Mouse (Mus musculus) kidney, adult 2 months (tissue): ENCODE results near the gene Sp7. TPM values are rescaled to one million over a fixed set of nuclear protein-coding genes. Genes with fewer than 3 reads are reported as not detected.
A peak's percentile ranks its signal among the peaks of the same experiment; 100 is the strongest.

Source experiments
- DNase-seq: peaks from one replicate; pipeline ENCODE4 v3.0.0; 2021
- H3K27ac ChIP-seq: fragments of 200-500 bp; 2 replicates; pipeline ENCODE4 v1.5.1; 2012; ENCODE audit warnings: low read depth, low read length, control low read depth, inconsistent platforms; ENCODE audit not compliant: insufficient read depth
- H3K27me3 ChIP-seq: fragments of 200-500 bp; replicated peaks from 2 replicates; pipeline ENCODE4 v1.6.1; 2012; ENCODE audit warnings: mild to moderate bottlenecking, moderate library complexity, low read length, inconsistent platforms; ENCODE audit not compliant: control insufficient read depth, insufficient read depth
- H3K36me3 ChIP-seq: fragments of 200-500 bp; 2 replicates; pipeline ENCODE4 v1.6.1; 2012; ENCODE audit warnings: mild to moderate bottlenecking, moderate library complexity, low read length, inconsistent platforms; ENCODE audit not compliant: control insufficient read depth, insufficient read depth
- H3K4me1 ChIP-seq: fragments of 200-500 bp; 2 replicates; pipeline ENCODE4 v1.6.1; 2011; ENCODE audit warnings: low read length; ENCODE audit not compliant: control insufficient read depth, insufficient read depth
- H3K4me3 ChIP-seq: fragments of 200-500 bp; 2 replicates; pipeline ENCODE4 v1.5.1; 2011; ENCODE audit warnings: mild to moderate bottlenecking, low read depth, low read length, control low read depth; ENCODE audit not compliant: insufficient read depth
- CTCF ChIP-seq: fragments of 200-500 bp; conservative IDR thresholded peaks from 2 replicates; pipeline ENCODE4 v1.5.1; 2011; ENCODE audit warnings: low read depth, mild to moderate bottlenecking, control low read depth, low read length, moderate library complexity, mixed read lengths; ENCODE audit not compliant: insufficient read depth, insufficient read length
- POLR2A ChIP-seq: fragments of 200-500 bp; IDR thresholded peaks from one replicate; pipeline ENCODE4 v1.6.1; 2011; ENCODE audit warnings: low read depth, low read length, control low read depth
- WGBS: fragments of 180-500 bp; shearing (Covaris S2); methylation state at CpG from one replicate; pipeline ENCODE4 v1.1.7; 2018; 5-methylcytosine and 5-hydroxymethylcytosine counted together
- polyA plus RNA-seq: library from polyadenylated mRNA; depleted of rRNA; stranded (reverse); fragments of >200 nt; gene quantifications from 2 replicates; pipeline ENCODE4 v1.2.3, GENCODE M21; 2012

Gene Sp7
- polyA plus RNA-seq, 1 experiment: 0.06 TPM

- peak; percentile 98 for DNase-seq
- TF ChIP-seq POLR2A (peak; percentile 74), CTCF (no peak)
- Histone ChIP-seq H3K4me3 (peak overlapping the region; percentile 53), H3K27me3 (no peaks in the 10 kb centered on the region), H3K36me3 (no peaks in the 10 kb centered on the region), H3K27ac (peak overlapping the region; percentile 96), H3K4me1 (peaks cover 10% of the 10 kb centered on the region)
- WGBS: 2% methylated on average over 34 of the region's 34 CpGs
Observed at GRCm38 (mm10) chr15:102399229-102400221, 32.5 kb upstream of the Sp7 start.

GRCm38 (mm10) chr15:102398629-102399028 lies 31.6 kb upstream of the Sp7 start:
- Histone ChIP-seq H3K27ac (peak overlapping the region; percentile 96), H3K36me3 (no peaks in the 10 kb centered on the region), H3K4me1 (peaks cover 15% of the 10 kb centered on the region), H3K4me3 (no peak overlapping the region), H3K27me3 (no peaks in the 10 kb centered on the region)
- WGBS: 36% methylated on average over 5 of the region's 5 CpGs
- peak; percentile 33 for DNase-seq
- TF ChIP-seq CTCF: no peak
- no peak for TF ChIP-seq POLR2A

GRCm38 (mm10) chr15:102395061-102395460 lies 28.1 kb upstream of the Sp7 start:
- 17% methylated on average over 3 of the region's 3 CpGs for WGBS
- H3K27ac ChIP-seq: 0 out of 2 replicates have a peak overlapping the region, but pooled peaks have one; percentile 52

GRCm38 (mm10) chr15:102393584-102394014 lies 26.6 kb upstream of the Sp7 start:
- no peak for TF ChIP-seq POLR2A
- TF ChIP-seq CTCF: no peak
- DNase-seq: peak; percentile 44
- no peaks in the 10 kb centered on the region for H3K36me3 ChIP-seq
- peak overlapping the region; percentile 39; the same call in 1 of the 2 replicates for H3K27ac ChIP-seq
- H3K4me1 ChIP-seq: peaks cover 17% of the 10 kb centered on the region
- no peaks in the 10 kb centered on the region for H3K27me3 ChIP-seq
- no peak overlapping the region for H3K4me3 ChIP-seq

More at GRCm38 (mm10) chr15:102395061-102395460, 28.1 kb upstream of the Sp7 start:
- Histone ChIP-seq H3K4me3 (no peak overlapping the region), H3K4me1 (peaks cover 14% of the 10 kb centered on the region), H3K27me3 (no peaks in the 10 kb centered on the region), H3K36me3 (no peaks in the 10 kb centered on the region)
- TF ChIP-seq POLR2A: no peak
- TF ChIP-seq CTCF: no peak
- peak; percentile 43 for DNase-seq

GRCm38 (mm10) chr15:102392520-102392919 lies 25.5 kb upstream of the Sp7 start:
- 45% methylated on average over 2 of the region's 2 CpGs for WGBS
- Histone ChIP-seq H3K36me3 (no peaks in the 10 kb centered on the region), H3K4me1 (peaks cover 17% of the 10 kb centered on the region), H3K27me3 (no peaks in the 10 kb centered on the region), H3K27ac (0 out of 2 replicates have a peak overlapping the region, but pooled peaks have one; percentile 0), H3K4me3 (no peak overlapping the region)
- DNase-seq: no peak
- no peak for TF ChIP-seq POLR2A
- TF ChIP-seq CTCF: no peak

- no peak for DNase-seq
- Histone ChIP-seq H3K4me3 (no peak overlapping the region), H3K27ac (no peak overlapping the region), H3K36me3 (no peaks in the 10 kb centered on the region), H3K4me1 (peaks cover 10% of the 10 kb centered on the region; the same call in 1 of the 2 replicates), H3K27me3 (no peaks in the 10 kb centered on the region)
- TF ChIP-seq POLR2A (no peak), CTCF (no peak)
- WGBS: 80% methylated on average over 3 of the region's 3 CpGs
Observed at GRCm38 (mm10) chr15:102388942-102389341, 22.0 kb upstream of the Sp7 start.

GRCm38 (mm10) chr15:102386640-102387039 lies 19.7 kb upstream of the Sp7 start:
- Histone ChIP-seq H3K36me3 (no peaks in the 10 kb centered on the region), H3K4me3 (no peak overlapping the region), H3K4me1 (peaks cover 9% of the 10 kb centered on the region; the same call in 1 of the 2 replicates), H3K27me3 (no peaks in the 10 kb centered on the region), H3K27ac (no peak overlapping the region)
- TF ChIP-seq POLR2A (no peak), CTCF (no peak)
- DNase-seq: no peak
- 46% methylated on average over 9 of the region's 9 CpGs for WGBS
